Mouse (Mus musculus) intestine, embryonic 15.5 days (tissue): ENCODE data around the gene Pih1d1. TPM values are rescaled to one million over a fixed set of nuclear protein-coding genes. Genes with fewer than 3 reads are reported as not detected.
"Not testable (repeated sequence)": the region's sequence is repeated elsewhere in the genome, so short reads cannot be mapped to it uniquely, and the experiment has no call there.

Experiments
- ATAC-seq: fragments of 200-750 bp; cut with Nextera tagmentation; 2 replicates; pipeline ENCODE4 v1.8.0; 2017; ENCODE audit warnings: moderate TSS enrichment, moderate library complexity
- H3K27ac ChIP-seq: fragments of 300-500 bp; sonication (generic); 2 replicates; pipeline ENCODE4 v1.5.1; 2015; ENCODE audit warnings: mild to moderate bottlenecking, inconsistent platforms
- H3K27me3 ChIP-seq: fragments of 300-500 bp; sonication (generic); replicated peaks from 2 replicates; pipeline ENCODE4 v1.6.1; 2015; ENCODE audit warnings: inconsistent platforms
- H3K36me3 ChIP-seq: fragments of 300-500 bp; sonication (generic); 2 replicates; pipeline ENCODE4 v1.6.1; 2015; ENCODE audit warnings: inconsistent platforms
- H3K4me1 ChIP-seq: fragments of 300-500 bp; sonication (generic); replicated peaks from 2 replicates; pipeline ENCODE4 v1.6.1; 2015; ENCODE audit warnings: inconsistent platforms
- H3K4me2 ChIP-seq: fragments of 300-500 bp; sonication (generic); replicated peaks from 2 replicates; pipeline ENCODE4 v1.6.1; 2015; ENCODE audit warnings: mild to moderate bottlenecking, inconsistent platforms
- H3K4me3 ChIP-seq: fragments of 300-500 bp; sonication (generic); replicated peaks from 2 replicates; pipeline ENCODE4 v1.5.1; 2015; ENCODE audit warnings: inconsistent platforms
- H3K9ac ChIP-seq: fragments of 300-500 bp; sonication (generic); 2 replicates; pipeline ENCODE4 v1.6.1; 2015; ENCODE audit warnings: inconsistent platforms
- H3K9me3 ChIP-seq: fragments of 300-500 bp; sonication (generic); 2 replicates; pipeline ENCODE4 v1.6.1; 2016; ENCODE audit warnings: inconsistent platforms
- WGBS: fragments of 180-500 bp; shearing (Covaris S2); methylation state at CpG from one replicate; pipeline ENCODE4 v1.1.7; 2015; 5-methylcytosine and 5-hydroxymethylcytosine counted together
- polyA plus RNA-seq: library from polyadenylated mRNA; unstranded; fragments of >200 nt; fragmentation: Nextera tagmentation; extraction: Ambion mirVana; gene quantifications from 2 replicates; pipeline ENCODE4 v1.2.1, GENCODE M21; 2015

Pih1d1 gene
- polyA plus RNA-seq, 1 experiment from 2014 or later: 94.1 TPM

DNA sequence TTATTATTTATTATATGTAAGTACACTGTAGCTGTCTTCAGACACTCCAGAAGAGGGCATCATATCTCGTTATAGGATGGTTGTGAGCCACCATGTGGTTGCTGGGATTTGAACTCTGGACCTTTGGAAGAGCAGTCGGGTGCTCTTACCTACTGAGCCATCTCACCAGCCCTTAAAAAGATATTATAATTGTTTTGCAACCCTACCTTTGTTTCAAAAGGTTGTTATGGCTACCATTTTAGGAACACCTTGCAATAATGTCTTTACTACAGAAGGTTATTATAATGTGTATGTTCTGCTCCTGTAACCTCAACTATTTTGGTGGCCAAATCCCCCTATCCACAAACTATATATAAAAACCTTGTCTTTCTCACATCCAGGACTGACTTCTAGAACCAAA is 1.1 kb upstream of the Pih1d1 start:
- not testable (repeated sequence) for H3K9ac ChIP-seq

GRCm38 (mm10) chr7:45153586-45153985 is 517 bp upstream of the Pih1d1 start:
- Histone ChIP-seq H3K27ac (peak overlapping the region; percentile 95), H3K4me3 (peak overlapping the region; percentile 62), H3K27me3 (no peaks in the 10 kb centered on the region), H3K4me2 (peak overlapping the region; percentile 66), H3K36me3 (0 out of 2 replicates have a peak, but pooled peaks cover 6% of the 10 kb centered on the region), H3K9me3 (no peaks in the 10 kb centered on the region), H3K9ac (peak overlapping the region; percentile 67), H3K4me1 (peaks cover 23% of the 10 kb centered on the region)
- WGBS: 2% methylated on average over 5 of the region's 5 CpGs
- ATAC-seq: peak; percentile 4; the same call in 1 of the 2 replicates

More for the DNA sequence above, 1.1 kb upstream of the Pih1d1 start:
- H3K4me3 ChIP-seq: peak overlapping the region; percentile 62; the same call in 1 of the 2 replicates
- H3K27ac ChIP-seq, H3K9me3 ChIP-seq, H3K36me3 ChIP-seq, ATAC-seq, H3K27me3 ChIP-seq: not testable (repeated sequence)
- H3K4me2 ChIP-seq: peak overlapping the region; percentile 66
- 87% methylated on average over 2 of the region's 2 CpGs for WGBS
- peaks cover 26% of the 10 kb centered on the region for H3K4me1 ChIP-seq

- Histone ChIP-seq H3K9ac (no peak overlapping the region), H3K9me3 (no peaks in the 10 kb centered on the region), H3K36me3 (0 out of 2 replicates have a peak, but pooled peaks cover 6% of the 10 kb centered on the region), H3K27me3 (no peaks in the 10 kb centered on the region), H3K27ac (0 out of 2 replicates have a peak overlapping the region, but pooled peaks have one; percentile 38), H3K4me2 (peak overlapping the region; percentile 66), H3K4me3 (peak overlapping the region; percentile 62), H3K4me1 (peaks cover 17% of the 10 kb centered on the region)
- 78% methylated on average over 12 of the region's 12 CpGs for WGBS
- ATAC-seq: peak; percentile 15
Observed at GRCm38 (mm10) chr7:45154993-45155514, 951 bp downstream of the Pih1d1 start.

GRCm38 (mm10) chr7:45155590-45155989 is 1.5 kb downstream of the Pih1d1 start:
- no peaks in the 10 kb centered on the region for H3K9me3 ChIP-seq
- H3K36me3 ChIP-seq: 0 out of 2 replicates have a peak, but pooled peaks cover 6% of the 10 kb centered on the region
- no peak overlapping the region for H3K27ac ChIP-seq
- no peak overlapping the region for H3K4me3 ChIP-seq
- 81% methylated on average over 9 of the region's 9 CpGs for WGBS
- H3K4me2 ChIP-seq: peak overlapping the region; percentile 66; the same call in 1 of the 2 replicates
- no peaks in the 10 kb centered on the region for H3K27me3 ChIP-seq
- peaks cover 15% of the 10 kb centered on the region for H3K4me1 ChIP-seq
- ATAC-seq: no peak
- no peak overlapping the region for H3K9ac ChIP-seq

DNA sequence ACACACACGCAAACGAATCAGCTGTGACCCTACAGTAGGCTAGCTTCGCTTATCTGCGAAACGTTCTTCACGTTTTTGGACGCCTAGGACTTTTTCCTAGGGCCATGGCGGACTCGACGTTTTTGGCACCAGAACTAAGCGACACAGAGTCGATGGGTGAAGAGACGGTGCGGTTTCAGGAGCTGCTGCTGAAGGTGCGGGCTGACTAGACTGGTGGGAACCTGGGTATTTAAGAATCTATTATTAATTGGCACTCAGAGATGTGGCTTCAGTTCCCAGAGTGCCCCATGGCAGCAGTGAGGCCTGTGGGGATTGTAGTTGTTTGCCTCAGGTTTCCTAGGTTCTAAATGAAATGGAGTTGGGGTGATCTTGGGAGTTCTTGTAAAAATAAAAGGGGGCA is 2.1 kb downstream of the Pih1d1 start:
- ATAC-seq: no peak
- peaks cover 9% of the 10 kb centered on the region; the same call in 1 of the 2 replicates for H3K4me1 ChIP-seq
- H3K27ac ChIP-seq: no peak overlapping the region
- H3K4me2 ChIP-seq: no peak overlapping the region
- 94% methylated on average over 15 of the region's 15 CpGs for WGBS
- peaks cover 6% of the 10 kb centered on the region; the same call in 1 of the 2 replicates for H3K36me3 ChIP-seq
- no peak overlapping the region for H3K4me3 ChIP-seq
- no peaks in the 10 kb centered on the region for H3K27me3 ChIP-seq
- no peaks in the 10 kb centered on the region for H3K9me3 ChIP-seq
- no peak overlapping the region for H3K9ac ChIP-seq

- WGBS: 86% methylated on average over 14 of the region's 14 CpGs
- H3K27me3 ChIP-seq: peaks cover 2% of the 10 kb centered on the region; the same call in 1 of the 2 replicates
- peaks cover 8% of the 10 kb centered on the region; the same call in 1 of the 2 replicates for H3K4me1 ChIP-seq
- H3K4me3 ChIP-seq: no peak overlapping the region
- H3K9me3 ChIP-seq: no peaks in the 10 kb centered on the region
- no peak overlapping the region for H3K9ac ChIP-seq
- no peak for ATAC-seq
- no peak overlapping the region for H3K4me2 ChIP-seq
- no peak overlapping the region for H3K27ac ChIP-seq
- H3K36me3 ChIP-seq: peaks cover 6% of the 10 kb centered on the region; the same call in 1 of the 2 replicates
Observed at GRCm38 (mm10) chr7:45157459-45157858, 3.4 kb downstream of the Pih1d1 start.

GRCm38 (mm10) chr7:45158991-45159390 is 4.9 kb downstream of the Pih1d1 start:
- peaks cover 17% of the 10 kb centered on the region for H3K27me3 ChIP-seq
- ATAC-seq: no peak
- H3K9me3 ChIP-seq: no peaks in the 10 kb centered on the region
- H3K4me3 ChIP-seq: no peak overlapping the region
- peaks cover 13% of the 10 kb centered on the region for H3K4me1 ChIP-seq
- H3K27ac ChIP-seq: no peak overlapping the region
- H3K36me3 ChIP-seq: peaks cover 6% of the 10 kb centered on the region; the same call in 1 of the 2 replicates
- H3K4me2 ChIP-seq: no peak overlapping the region
- 96% methylated on average over 6 of the region's 6 CpGs for WGBS
- H3K9ac ChIP-seq: no peak overlapping the region

GRCm38 (mm10) chr7:45160316-45160800 is 6.3 kb downstream of the Pih1d1 start:
- H3K9ac ChIP-seq: no peak overlapping the region
- 93% methylated on average over 6 of the region's 6 CpGs for WGBS
- no peak overlapping the region for H3K4me3 ChIP-seq
- no peak for ATAC-seq
- H3K36me3 ChIP-seq: peaks cover 6% of the 10 kb centered on the region; the same call in 1 of the 2 replicates
- H3K4me1 ChIP-seq: peaks cover 9% of the 10 kb centered on the region
- no peak overlapping the region for H3K4me2 ChIP-seq
- peaks cover 31% of the 10 kb centered on the region for H3K27me3 ChIP-seq
- H3K27ac ChIP-seq: no peak overlapping the region
- no peaks in the 10 kb centered on the region for H3K9me3 ChIP-seq

DNA sequence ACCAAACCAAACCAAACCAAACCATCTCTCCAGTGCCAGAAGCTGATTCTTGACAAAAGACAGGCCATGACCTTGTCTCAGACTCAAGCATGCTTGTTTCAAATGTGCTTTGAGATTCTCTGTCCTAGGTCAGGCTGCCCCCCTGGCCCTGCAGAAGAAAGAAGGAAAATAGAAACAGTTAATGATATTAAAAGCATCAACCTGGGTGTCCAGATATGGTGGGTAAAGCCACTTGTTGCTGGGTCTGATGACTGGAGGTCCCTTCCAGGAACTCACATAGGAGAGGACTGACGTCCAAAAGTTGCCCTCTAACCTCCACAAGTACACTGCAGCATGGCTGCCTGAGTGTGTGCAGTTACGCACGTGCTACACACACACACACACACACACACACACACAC is 6.8 kb downstream of the Pih1d1 start:
- Histone ChIP-seq H3K9ac (no peak overlapping the region), H3K36me3 (peaks cover 6% of the 10 kb centered on the region; the same call in 1 of the 2 replicates), H3K4me2 (no peak overlapping the region), H3K4me1 (peaks cover 7% of the 10 kb centered on the region), H3K27ac (no peak overlapping the region), H3K27me3 (peaks cover 36% of the 10 kb centered on the region), H3K4me3 (no peak overlapping the region), H3K9me3 (no peaks in the 10 kb centered on the region)
- ATAC-seq: no peak
- 93% methylated on average over 3 of the region's 3 CpGs for WGBS

DNA sequence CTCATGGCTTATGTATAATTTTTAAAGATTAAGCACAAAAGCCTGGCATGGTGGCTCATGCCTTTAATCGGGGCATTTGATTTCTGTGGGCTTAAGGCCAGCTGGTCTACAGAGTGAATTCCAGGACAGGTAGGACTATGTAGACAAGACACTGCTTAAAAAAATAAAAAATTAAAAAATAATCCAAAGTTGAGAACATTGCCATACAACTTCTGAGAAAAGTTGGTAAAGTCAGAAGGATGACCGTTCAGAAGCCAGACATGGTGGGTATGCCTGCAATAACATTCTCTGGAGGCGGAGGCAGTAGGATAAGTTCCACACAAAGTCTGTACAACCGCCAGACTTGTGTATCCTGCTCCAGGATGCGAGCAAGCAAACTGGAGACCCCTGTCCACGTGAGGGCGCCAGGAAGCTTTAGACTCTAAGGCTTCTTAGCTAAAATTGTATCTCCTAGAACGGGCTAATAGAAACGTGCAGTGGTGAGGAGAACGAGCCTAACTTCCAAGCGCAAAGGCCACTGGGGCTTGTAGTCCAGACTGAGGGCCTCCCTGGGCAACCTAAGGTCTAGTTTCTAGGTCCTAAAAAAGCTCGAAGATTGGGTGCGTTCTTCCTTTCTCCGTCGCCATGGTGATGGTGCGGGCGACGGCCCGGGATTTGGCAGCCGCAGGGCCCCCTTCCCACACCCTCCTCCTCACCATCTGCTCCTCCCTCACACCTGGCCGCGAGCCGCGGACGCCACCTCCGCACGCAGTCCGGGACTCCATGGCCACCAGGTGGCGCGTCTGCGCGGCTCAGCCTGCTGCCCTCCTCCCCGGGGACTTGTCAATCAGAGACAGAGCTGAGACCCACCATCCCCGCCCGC is 7.7 kb downstream of the Pih1d1 start:
- no peaks in the 10 kb centered on the region for H3K9me3 ChIP-seq
- peak overlapping the region; percentile 95 for H3K4me2 ChIP-seq
- ATAC-seq: peak; percentile 90
- peaks cover 44% of the 10 kb centered on the region for H3K27me3 ChIP-seq
- H3K4me1 ChIP-seq: peaks cover 7% of the 10 kb centered on the region
- H3K36me3 ChIP-seq: peaks cover 6% of the 10 kb centered on the region; the same call in 1 of the 2 replicates
- no peak overlapping the region; the same call in 1 of the 2 replicates for H3K9ac ChIP-seq
- H3K4me3 ChIP-seq: peak overlapping the region; percentile 46
- H3K27ac ChIP-seq: no peak overlapping the region
- WGBS: 4% methylated on average over 35 of the region's 35 CpGs

- Histone ChIP-seq H3K4me1 (peaks cover 7% of the 10 kb centered on the region), H3K9me3 (no peaks in the 10 kb centered on the region), H3K4me3 (peak overlapping the region; percentile 46), H3K36me3 (peaks cover 5% of the 10 kb centered on the region; the same call in 1 of the 2 replicates), H3K27me3 (peaks cover 51% of the 10 kb centered on the region), H3K9ac (no peak overlapping the region; the same call in 1 of the 2 replicates), H3K4me2 (peak overlapping the region; percentile 95), H3K27ac (no peak overlapping the region)
- WGBS: 26% methylated on average over 6 of the region's 6 CpGs
- no peak; the same call in 1 of the 2 replicates for ATAC-seq
Observed at GRCm38 (mm10) chr7:45162551-45162950, 8.4 kb downstream of the Pih1d1 start.
